Mouse (Mus musculus): ENCODE measurements at regions not wholly inside any gene's neighbourhood (a gene's known extent, or its start where the extent isn't known, plus 50 kb on each side); places are given as distances from the start of the nearest gene placed in this dataset.

DNA sequence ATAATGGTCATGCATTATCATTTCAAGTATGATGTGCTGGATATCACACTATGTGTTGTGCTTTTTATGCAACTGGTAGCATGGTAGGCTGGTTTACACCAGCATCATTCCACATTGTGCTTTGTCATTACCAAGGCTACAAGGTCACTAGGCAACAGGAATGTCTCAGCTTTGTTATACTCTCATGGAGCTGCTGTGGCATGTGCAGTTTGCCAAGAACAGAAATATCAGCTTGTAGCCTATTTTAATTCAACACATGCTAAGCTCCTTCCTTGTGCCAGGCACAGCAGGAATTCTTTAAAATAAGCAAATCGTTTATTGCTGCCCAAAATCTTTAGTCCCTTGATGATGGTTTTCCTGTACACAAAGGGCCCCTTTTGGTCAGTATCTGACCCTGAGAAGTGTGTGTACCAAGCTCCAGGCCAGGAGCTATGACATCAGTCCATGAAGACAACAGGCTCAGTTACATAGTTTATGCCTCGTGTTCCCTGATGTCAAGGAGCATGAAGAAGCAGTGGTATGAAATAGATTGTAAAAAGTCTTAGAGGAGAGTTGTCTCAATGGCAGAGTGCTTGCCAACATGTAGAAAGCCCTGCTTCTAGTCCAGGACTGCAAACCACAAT lies 314.0 kb upstream of the Cdyl start:
- no peak for TF ChIP-seq EP300 (IDR thresholded peaks at IDR 0.05; ENCODE audit: low read depth)
- TF ChIP-seq CTCF (IDR thresholded peaks at IDR 0.05; ENCODE audit: low read depth): no peak

Measured in heart, postnatal 0 days (tissue).